Mouse (Mus musculus) adrenal gland, adult 18-20 months (tissue): Measurements from ENCODE around the gene Palmd. TPM values are rescaled to one million over a fixed set of nuclear protein-coding genes. Genes with fewer than 3 reads are reported as not detected.

Experiments used
- DNase-seq, 2 experiments: peaks; one replicate each; pipeline ENCODE4 v3.0.0; 2021 to 2022; ENCODE audit warnings: low spot score in 2 of 2
- total RNA-seq, 2 experiments: library from RNA; stranded (reverse); gene quantifications; 1 replicate in 1 of 2; 2 replicates in 1 of 2; pipeline ENCODE4 v1.2.3; 2021

The Palmd gene
- total RNA-seq, 2 experiments from 2014 or later, result 30.6 to 45.9 TPM

- no peak for DNase-seq
These were observed 7.2 kb downstream of the Palmd start for GRCm38 (mm10) chr3:116961354-116962142.

GRCm38 (mm10) chr3:116960414-116960813, 8.4 kb downstream of the Palmd start:
- no peak for DNase-seq

GRCm38 (mm10) chr3:116955061-116955460, 13.7 kb downstream of the Palmd start:
- DNase-seq, result no peak

GRCm38 (mm10) chr3:116953366-116953765, 15.4 kb downstream of the Palmd start:
- no peak for DNase-seq

- no peak for DNase-seq
These were observed 16.4 kb downstream of the Palmd start for GRCm38 (mm10) chr3:116952242-116952899.

- no peak for DNase-seq
These were observed 17.3 kb downstream of the Palmd start for GRCm38 (mm10) chr3:116951489-116951888.

GRCm38 (mm10) chr3:116950665-116951115, 18.1 kb downstream of the Palmd start:
- DNase-seq, result no peak

GRCm38 (mm10) chr3:116946476-116946875, 22.3 kb downstream of the Palmd start:
- DNase-seq, result no peak

GRCm38 (mm10) chr3:116943422-116943821, 25.4 kb downstream of the Palmd start:
- no peak for DNase-seq

GRCm38 (mm10) chr3:116942751-116943150, 26.0 kb downstream of the Palmd start:
- DNase-seq, result no peak

- DNase-seq, result no peak
These were observed 27.1 kb downstream of the Palmd start for GRCm38 (mm10) chr3:116941559-116942117.

- DNase-seq, result no peak
These were observed 27.8 kb downstream of the Palmd start for GRCm38 (mm10) chr3:116940804-116941558.

GRCm38 (mm10) chr3:116936934-116937691, 31.7 kb downstream of the Palmd start:
- no peak for DNase-seq

GRCm38 (mm10) chr3:116933158-116933557, 35.6 kb downstream of the Palmd start:
- DNase-seq, result no peak

- no peak for DNase-seq
These were observed 39.8 kb downstream of the Palmd start for GRCm38 (mm10) chr3:116928994-116929393.

GRCm38 (mm10) chr3:116923042-116923441, 45.7 kb downstream of the Palmd start:
- DNase-seq, result no peak

GRCm38 (mm10) chr3:116921535-116921934, 47.3 kb downstream of the Palmd start:
- DNase-seq, result no peak

- DNase-seq, result no peak
These were observed 51.8 kb downstream of the Palmd start for GRCm38 (mm10) chr3:116917016-116917415.

GRCm38 (mm10) chr3:116914931-116915330, 53.9 kb downstream of the Palmd start:
- no peak for DNase-seq

- DNase-seq, result no peak
These were observed 54.4 kb downstream of the Palmd start for GRCm38 (mm10) chr3:116914374-116914773.

- no peak for DNase-seq
These were observed 62.2 kb downstream of the Palmd start for GRCm38 (mm10) chr3:116906596-116906995.
